In genomic region chr6:114723925-114724324, GRCm38 (mm10) we compare ENCODE assay signal across 8 mouse cellular contexts.
A peak's percentile ranks its signal among the peaks of the same experiment; 100 is the strongest.
DNase-seq lines count a peak whose midpoint lies in the region; ATAC-seq and TF ChIP-seq lines count a peak whose summit lies in the region.

No protein-coding gene starts in this region.

- WGBS in embryonic facial prominence, embryonic 15.5 days = 20% methylated on average over 9 of the region's 9 CpGs
- WGBS in hindbrain, embryonic 11.5 days = 31% methylated on average over 9 of the region's 9 CpGs

- no peak overlapping the region for H3K9ac ChIP-seq in embryonic facial prominence, embryonic 15.5 days
- H3K9ac ChIP-seq in hindbrain, embryonic 11.5 days (ENCODE audit: low read depth, low read length) = no peak overlapping the region

- POLR2A ChIA-PET in Patski (lab: Charles Lee) = no interaction called here

- DNase-seq in adrenal gland, adult (ENCODE audit: inconsistent age in 2 of 2, low spot score in 1 of 2) = peak; percentile 43 to 85
- no peak for DNase-seq in adrenal gland, postnatal 4 days (ENCODE audit: low spot score in 2 of 2)
- no peak for DNase-seq in Patski (ENCODE audit: low read depth, low spot score)
- peak; percentile 77 for DNase-seq in hindbrain, embryonic 11.5 days (ENCODE audit: low spot score)
- peak; percentile 79 to 82 for DNase-seq in layer of hippocampus, postnatal 10 days (ENCODE audit: low spot score in 2 of 2)
- DNase-seq in splenic B cell, adult 2 months (ENCODE audit: low read depth, low spot score) = peak; percentile 64

- H3K4me2 ChIP-seq in embryonic facial prominence, embryonic 15.5 days (replicated peaks) = 0 out of 2 replicates have a peak overlapping the region, but pooled peaks have one; percentile 17
- no peak overlapping the region for H3K4me2 ChIP-seq in hindbrain, embryonic 11.5 days (replicated peaks; ENCODE audit: low read depth, low read length)

- no peaks in the 10 kb centered on the region for H3K9me3 ChIP-seq in embryonic facial prominence, embryonic 15.5 days (replicated peaks)
- H3K9me3 ChIP-seq in hindbrain, embryonic 11.5 days (ENCODE audit: control insufficient read depth, low read length) = no peaks in the 10 kb centered on the region

- H3K27ac ChIP-seq in embryonic facial prominence, embryonic 15.5 days (replicated peaks) = no peak overlapping the region
- no peak overlapping the region for H3K27ac ChIP-seq in hindbrain, embryonic 11.5 days (ENCODE audit: low read depth, low read length)

- peaks cover 39% of the 10 kb centered on the region for H3K4me1 ChIP-seq in embryonic facial prominence, embryonic 15.5 days
- no peaks in the 10 kb centered on the region for H3K4me1 ChIP-seq in hindbrain, embryonic 11.5 days (replicated peaks; ENCODE audit: control insufficient read depth, insufficient read depth, low read length)

- no peak overlapping the region for H3K4me3 ChIP-seq in embryonic facial prominence, embryonic 15.5 days (replicated peaks)
- H3K4me3 ChIP-seq in hindbrain, embryonic 11.5 days (ENCODE audit: low read depth, low read length) = no peak overlapping the region

- no peaks in the 10 kb centered on the region for H3K36me3 ChIP-seq in embryonic facial prominence, embryonic 15.5 days
- H3K36me3 ChIP-seq in hindbrain, embryonic 11.5 days (ENCODE audit: control insufficient read depth, insufficient read depth, low read length) = no peaks in the 10 kb centered on the region
- no peaks in the 10 kb centered on the region; the same call in 1 of the 2 replicates for H3K36me3 ChIP-seq in splenic B cell, adult 2 months (ENCODE audit: control insufficient read depth, insufficient read depth, low read length, poor library complexity, severe bottlenecking)

- in situ Hi-C loops in Patski (cut with MboI; ENCODE audit: low pct_unique_long_range_greater_than_20kb) = loop anchor here (5.0 kb wide), 2 partner anchors 198 to 288 kb away; no protein-coding TSS in a partner anchor

- CTCF ChIA-PET in Patski (lab: Charles Lee) = interaction anchor here (0.8 to 1.6 kb wide), 11 partner anchors 43 to 305 kb away, joined by 3 to 9 read pairs (median 4); no protein-coding TSS in a partner anchor

- no peak for ATAC-seq in Patski
- ATAC-seq in embryonic facial prominence, embryonic 15.5 days (ENCODE audit: insufficient number of reproducible peaks, low FRiP score, low TSS enrichment, low read depth) = no peak
- ATAC-seq in hindbrain, embryonic 11.5 days (ENCODE audit: low FRiP score) = no peak
- ATAC-seq in megakaryocyte progenitor cell, adult 5-6 weeks (replicated peaks; ENCODE audit: poor library complexity) = peak; percentile 90

- no peaks in the 10 kb centered on the region for H3K27me3 ChIP-seq in Patski
- no peaks in the 10 kb centered on the region for H3K27me3 ChIP-seq in embryonic facial prominence, embryonic 15.5 days
- no peaks in the 10 kb centered on the region for H3K27me3 ChIP-seq in hindbrain, embryonic 11.5 days (ENCODE audit: control insufficient read depth, insufficient read depth, low read length)
- H3K27me3 ChIP-seq in splenic B cell, adult 2 months (ENCODE audit: control insufficient read depth, insufficient read depth, low read length, poor library complexity, severe bottlenecking) = no peaks in the 10 kb centered on the region

- peak; percentile 87 for TF ChIP-seq CTCF in Patski (IDR thresholded peaks at IDR 0.05)

Comparison
In these comparisons a context has a peak if more than half of its experiments do, and no peak if none do; other contexts are left out.
1. DNase-seq: peak in adrenal gland, adult (2 of 2), hindbrain, embryonic 11.5 days (single experiment), layer of hippocampus, postnatal 10 days (2 of 2) and splenic B cell, adult 2 months (single experiment); none in adrenal gland, postnatal 4 days (0 of 2) and Patski (single experiment).